Mouse (Mus musculus): ENCODE data around the gene Podxl2.

Gene Podxl2

DNA sequence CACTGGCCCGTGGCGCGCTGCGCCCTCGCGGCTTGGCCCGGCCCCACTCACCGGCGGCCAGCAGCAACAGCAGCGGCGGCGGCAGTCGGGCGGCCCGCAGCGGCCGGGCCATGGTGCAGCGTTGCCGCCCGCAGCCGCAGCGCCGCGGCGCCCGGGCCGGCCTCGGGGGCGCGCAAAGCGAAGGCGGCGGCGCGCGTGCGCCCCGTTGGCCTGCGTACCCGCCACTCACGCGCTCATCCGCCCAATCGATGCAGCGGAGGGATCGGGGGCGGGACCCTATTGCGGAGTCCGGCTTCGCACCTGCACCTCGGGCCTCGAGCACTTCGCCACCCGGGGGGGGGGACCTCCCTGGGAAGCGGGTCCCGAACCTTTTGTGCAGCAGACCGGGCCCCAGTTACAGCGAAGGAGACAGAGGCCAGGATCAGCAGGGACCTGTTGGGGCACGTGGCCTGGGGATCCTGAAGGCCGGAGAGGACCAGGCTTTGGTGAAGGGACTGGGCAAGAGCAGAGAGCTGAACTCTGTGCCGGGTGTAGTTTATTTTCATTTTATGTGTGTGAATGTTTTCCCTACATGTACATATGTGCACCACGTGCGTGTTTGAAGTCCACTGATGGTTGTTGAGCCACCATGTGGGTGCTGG is at the start of gene Podxl2:
Gene Podxl2, minus strand, starts transcription at position 177 of the 641 bp plus-strand sequence.
- peak; percentile 74 to 82 for DNase-seq

DNA sequence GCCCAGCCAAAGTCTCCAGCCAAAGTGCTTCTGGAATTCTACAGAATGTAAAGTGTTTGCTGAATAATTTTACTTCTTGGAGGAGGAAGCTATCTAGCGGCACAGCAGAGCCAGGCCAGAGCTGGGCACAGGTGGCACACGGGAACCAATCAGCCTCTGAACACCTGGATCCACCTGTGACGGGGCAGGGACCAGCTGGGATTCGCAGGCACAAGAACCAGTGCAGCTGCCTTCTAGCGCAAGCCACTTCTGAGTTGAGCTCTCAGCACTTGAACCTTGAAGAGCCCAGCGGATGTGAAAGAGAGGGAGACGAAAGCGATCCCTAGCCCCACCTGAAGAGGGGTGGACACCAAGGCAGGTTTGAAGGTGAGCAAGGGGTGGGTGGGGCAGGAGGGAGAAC is 44.0 kb upstream of the Podxl2 start:
- no peak for DNase-seq

GRCm38 (mm10) chr6:88916153-88916552 is 41.3 kb upstream of the Podxl2 start:
- peak; percentile 46 to 47 for DNase-seq

DNA sequence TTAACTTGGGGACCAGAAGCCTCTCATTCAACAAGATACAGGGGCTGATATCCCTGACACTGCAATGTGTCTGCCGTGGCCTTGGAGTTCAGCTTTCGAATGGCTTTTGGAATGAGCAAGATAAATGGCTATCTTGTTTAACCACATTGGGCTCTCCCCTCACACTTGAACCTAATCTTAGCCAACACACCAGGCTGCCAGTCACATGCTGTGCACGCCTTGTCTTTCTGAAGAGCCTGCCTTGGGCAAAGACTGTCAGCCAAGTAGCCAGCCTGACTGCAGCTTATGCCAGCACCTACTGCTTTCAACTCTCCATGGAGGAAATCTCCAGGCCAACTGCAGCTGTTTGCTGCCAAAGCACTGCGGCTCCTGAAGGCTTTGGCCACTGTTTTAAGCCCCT is 40.7 kb upstream of the Podxl2 start:
- no peak for DNase-seq

DNA sequence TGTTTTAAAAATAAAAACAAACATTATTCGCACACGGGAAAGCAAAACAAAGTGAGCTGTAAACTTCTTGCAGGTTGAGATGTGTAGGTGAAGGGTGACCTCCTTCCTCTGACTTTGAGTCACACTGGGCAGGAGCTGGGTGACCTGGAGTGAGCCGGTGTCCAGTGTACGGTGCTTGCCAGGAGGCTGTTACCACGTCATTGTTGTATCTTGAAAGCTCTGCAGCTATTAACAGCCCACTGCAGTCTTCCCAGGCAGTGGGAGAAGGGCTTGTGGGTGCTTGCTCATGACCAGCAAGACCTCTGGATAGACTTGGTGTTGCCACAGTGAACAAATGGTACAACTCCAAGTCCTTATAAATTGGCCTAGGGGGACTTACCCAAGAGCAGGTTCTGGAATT is 40.0 kb upstream of the Podxl2 start:
- DNase-seq, result no peak

DNA sequence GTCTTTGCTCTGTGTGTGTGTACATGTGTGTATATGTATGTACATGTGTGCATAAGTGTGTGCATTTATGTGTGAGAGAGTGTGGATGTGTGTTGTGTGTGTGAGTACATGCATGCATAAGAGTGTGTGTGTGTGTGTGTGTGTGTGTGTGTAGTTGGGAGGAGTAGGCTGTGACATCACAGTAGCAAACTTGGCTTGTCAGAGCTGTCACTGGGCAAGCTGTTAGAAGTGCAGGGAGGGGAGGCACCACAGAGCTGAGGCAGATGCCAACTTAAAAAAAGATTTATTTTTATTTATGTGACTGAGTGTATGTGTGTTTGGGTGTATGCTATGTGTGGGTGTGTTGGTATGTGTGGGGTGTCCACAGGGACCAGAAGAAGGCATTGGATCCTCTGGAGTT is 38.6 kb upstream of the Podxl2 start:
- DNase-seq, result no peak

- DNase-seq, result no peak
Measured at GRCm38 (mm10) chr6:88913022-88913421, 38.2 kb upstream of the Podxl2 start.

DNA sequence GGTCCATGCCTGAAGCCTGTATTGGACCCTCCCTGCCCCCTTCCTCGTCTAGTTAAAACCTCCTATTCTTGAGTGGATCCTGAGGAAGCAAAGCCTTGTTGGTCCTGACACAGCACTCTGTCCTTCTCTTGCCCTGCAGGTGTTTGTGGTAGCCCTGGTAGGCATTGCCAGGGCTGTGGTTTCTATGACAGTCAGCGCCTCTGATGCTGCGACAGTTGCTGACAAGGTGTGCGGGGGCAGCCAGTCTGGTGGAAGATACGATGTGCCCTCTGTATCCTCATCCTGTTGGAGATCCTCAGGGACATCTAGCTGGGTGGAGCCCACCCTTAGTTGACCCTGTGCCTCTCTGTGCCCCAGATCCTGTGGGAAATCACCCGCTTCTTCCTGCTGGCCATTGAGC is 34.3 kb upstream of the Podxl2 start:
- peak; percentile 22 to 51 for DNase-seq

DNA sequence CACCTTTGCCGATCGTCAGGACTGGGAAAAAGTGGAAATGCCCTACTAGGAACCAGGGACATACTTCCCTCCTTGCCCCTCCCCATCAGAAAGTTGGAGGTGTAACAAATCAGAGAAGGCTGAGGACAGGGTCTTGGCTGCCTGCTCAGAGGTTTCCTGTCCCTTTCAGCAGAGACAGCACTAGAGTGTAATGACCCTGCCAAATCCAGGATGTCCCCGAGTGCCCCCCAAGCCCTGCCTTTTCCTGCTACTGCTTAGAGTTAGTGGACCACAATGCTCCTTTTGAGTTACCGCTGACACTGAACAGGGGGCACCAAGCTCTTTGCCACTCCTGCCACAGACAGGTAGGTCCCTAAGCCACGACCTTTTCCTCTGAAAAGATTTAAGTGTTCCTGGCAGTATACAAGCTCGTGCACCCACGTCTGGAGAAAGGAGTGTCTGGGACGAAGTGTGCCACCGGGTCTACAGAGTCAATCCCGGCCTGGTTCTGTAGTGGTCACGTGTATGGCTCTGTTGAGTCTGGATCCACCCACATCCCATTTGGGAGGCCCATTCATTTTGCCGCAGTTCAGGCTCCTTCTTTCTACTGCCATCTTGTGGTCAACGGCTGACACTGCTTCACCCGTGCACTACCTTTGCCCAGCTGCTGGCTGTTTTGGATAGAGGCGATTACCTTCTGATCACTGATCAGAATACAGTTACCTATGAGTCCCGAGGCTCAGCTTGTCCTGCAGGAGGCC is 31.7 kb upstream of the Podxl2 start:
- peak in 1 of 2 experiments; percentile 50 for DNase-seq

DNA sequence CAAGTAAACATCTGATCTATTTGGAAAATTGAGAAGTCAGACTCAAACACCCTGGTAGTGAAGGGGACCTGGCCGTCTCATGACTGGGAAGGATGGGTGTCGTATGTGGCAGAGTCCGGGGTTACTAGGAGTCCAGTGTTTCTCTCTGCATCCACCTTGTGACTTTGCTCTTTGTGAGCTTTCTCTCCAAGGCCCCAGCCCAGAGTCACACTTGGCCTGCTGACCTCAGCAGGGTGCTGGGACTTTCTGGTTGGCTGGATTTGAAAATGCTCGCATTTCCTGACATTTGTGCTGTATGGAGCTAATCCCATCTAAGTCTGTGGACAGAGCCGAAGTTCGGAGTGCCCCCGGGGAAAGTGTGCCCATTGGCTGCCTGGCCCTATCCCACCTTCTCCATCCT is 30.2 kb upstream of the Podxl2 start:
- no peak for DNase-seq

GRCm38 (mm10) chr6:88904456-88904974 is 29.7 kb upstream of the Podxl2 start:
- no peak for DNase-seq

DNA sequence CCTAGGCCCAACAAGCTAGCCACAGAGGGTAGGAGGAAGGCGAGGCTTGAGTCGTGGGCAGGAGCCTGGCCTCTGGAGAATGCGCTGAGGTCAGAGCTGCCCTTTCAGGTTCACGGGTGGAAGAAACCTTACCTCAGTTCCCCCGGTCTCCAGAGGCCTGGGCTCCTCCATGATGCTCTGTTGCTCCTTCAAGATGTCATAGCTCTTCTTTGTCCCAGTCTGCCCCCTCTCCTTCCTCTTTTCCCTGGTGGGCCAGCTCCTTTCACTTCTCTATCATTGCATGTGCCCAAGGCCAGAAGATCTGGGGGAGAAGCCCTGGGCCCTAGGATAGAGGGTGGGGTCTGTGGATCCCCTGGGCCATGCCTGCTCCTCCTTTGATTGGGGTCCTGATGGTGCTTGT is 28.9 kb upstream of the Podxl2 start:
- peak in 1 of 2 experiments; percentile 14 for DNase-seq

DNA sequence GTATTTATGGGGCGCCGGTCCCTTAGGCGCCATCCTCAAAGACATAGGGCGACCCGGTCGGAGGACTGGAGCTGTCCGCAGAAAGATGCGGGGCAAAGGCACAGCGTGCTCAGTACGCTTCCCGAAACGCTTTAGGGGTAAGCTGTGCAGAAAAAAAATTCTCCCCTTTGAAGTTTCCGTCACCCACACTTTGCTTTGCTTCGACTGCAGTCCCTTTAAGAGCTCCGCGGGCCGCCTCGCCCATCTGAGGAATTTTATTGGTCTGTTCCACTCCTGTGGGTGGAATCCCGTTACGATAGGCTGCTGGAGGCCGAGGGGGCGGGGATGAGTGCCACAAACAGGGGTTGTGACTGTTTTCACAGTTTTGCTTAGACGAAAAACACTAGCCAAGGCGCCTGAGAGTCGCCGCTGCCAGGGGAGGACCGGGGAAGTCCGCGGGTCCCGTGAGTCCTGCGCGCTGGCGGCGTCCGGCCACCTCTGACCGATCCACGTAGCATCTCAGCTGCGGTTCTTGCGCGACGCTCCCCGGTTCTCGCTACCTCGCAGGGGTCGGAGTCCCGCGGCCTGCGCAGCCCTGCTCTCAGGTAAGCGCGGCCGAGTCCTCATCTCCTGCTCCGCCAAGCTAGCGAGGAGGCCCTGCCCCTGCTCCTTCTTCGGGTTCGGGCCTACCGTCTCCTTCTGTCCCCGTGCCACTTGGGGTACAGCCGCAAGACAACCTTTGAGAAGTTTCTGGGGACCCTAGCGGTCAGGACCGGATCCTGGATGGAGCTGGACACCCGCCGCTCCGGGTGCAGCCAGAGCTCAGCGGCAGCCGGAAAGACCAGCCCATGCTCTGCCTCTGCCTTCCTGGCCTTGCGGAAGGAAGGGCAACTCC is 27.3 kb upstream of the Podxl2 start, which contains the start of gene Tpra1:
Gene Tpra1, plus strand, starts transcription at position 305 of the 874 bp plus-strand sequence.
- peak; percentile 92 to 96 for DNase-seq

GRCm38 (mm10) chr6:88901471-88901870 is 26.6 kb upstream of the Podxl2 start:
- DNase-seq, result peak in 1 of 2 experiments; percentile 28

DNA sequence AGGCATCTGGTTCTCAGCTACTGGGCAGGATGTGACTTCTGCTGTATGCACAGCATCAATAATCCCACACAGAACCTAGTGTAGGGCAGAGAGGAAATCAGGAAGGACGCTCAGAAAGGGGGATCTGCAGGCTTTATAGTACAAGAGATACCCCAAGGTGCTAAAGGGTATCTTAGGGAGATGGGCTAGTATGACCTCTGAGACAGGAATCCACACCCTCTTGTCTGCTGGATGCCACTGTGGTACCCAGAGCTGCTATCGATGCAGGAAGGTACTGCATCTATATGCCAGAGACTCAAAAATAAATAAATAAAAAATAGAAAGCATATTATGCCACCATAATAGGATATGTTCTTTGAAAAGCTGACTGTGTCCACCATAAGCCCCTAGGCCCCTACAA is 24.8 kb upstream of the Podxl2 start:
- no peak for DNase-seq

GRCm38 (mm10) chr6:88899086-88899485 is 24.2 kb upstream of the Podxl2 start:
- DNase-seq, result no peak

GRCm38 (mm10) chr6:88898534-88899048 is 23.7 kb upstream of the Podxl2 start, which contains the start of gene Mcm2:
TSS of gene Mcm2 (minus strand) at chr6:88898780.
- peak; percentile 97 to 99 for DNase-seq

GRCm38 (mm10) chr6:88897246-88897645 is 22.4 kb upstream of the Podxl2 start:
- DNase-seq, result no peak

DNA sequence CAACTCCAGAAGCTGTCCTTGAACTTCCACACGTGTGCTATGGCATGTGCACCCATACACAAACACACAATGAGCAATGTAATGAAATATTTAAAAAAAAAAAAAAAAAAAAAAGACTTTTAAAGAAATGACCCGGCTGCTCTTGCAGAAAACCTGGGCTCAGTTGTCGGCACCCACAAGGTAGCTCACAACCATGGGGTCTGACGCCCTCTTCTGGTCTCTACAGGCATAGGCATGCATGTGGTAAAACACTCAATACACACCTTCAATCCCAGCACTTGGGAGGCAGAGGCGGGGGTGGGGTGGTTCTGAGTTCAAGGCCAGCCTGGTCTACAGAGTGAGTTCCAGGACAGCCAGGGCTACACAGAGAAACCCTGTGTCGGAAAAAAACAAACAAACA is 21.1 kb upstream of the Podxl2 start:
- DNase-seq, result no peak

- DNase-seq, result peak; percentile 67 to 68
Measured at GRCm38 (mm10) chr6:88893559-88893958, 18.7 kb upstream of the Podxl2 start.

GRCm38 (mm10) chr6:88890832-88891231 is 16.0 kb upstream of the Podxl2 start:
- DNase-seq, result no peak

GRCm38 (mm10) chr6:88889410-88890042 is 14.7 kb upstream of the Podxl2 start:
- DNase-seq, result no peak

Measured in thymus, postnatal 36 days (tissue).